Mouse (Mus musculus): ENCODE measurements at regions not wholly inside any gene's neighbourhood (a gene's known extent, or its start where the extent isn't known, plus 50 kb on each side); places are given as distances from the start of the nearest gene placed in this dataset.

GRCm38 (mm10) chr12:70714281-70714679, 111.0 kb upstream of the Frmd6 start:
- no peak for DNase-seq (ENCODE audit: low spot score)

GRCm38 (mm10) chr12:70715836-70716235, 109.5 kb upstream of the Frmd6 start:
- no peak for DNase-seq (ENCODE audit: low spot score)

GRCm38 (mm10) chr12:70718602-70719001, 106.7 kb upstream of the Frmd6 start:
- DNase-seq (ENCODE audit: low spot score): no peak

GRCm38 (mm10) chr12:70719255-70719654, 106.1 kb upstream of the Frmd6 start:
- DNase-seq (ENCODE audit: low spot score): no peak

GRCm38 (mm10) chr12:70720178-70720894, 105.0 kb upstream of the Frmd6 start:
- no peak for DNase-seq (ENCODE audit: low spot score)

GRCm38 (mm10) chr12:70725326-70725725, 100.0 kb upstream of the Frmd6 start:
- DNase-seq (ENCODE audit: low spot score): no peak

GRCm38 (mm10) chr12:70727496-70728259, 97.6 kb upstream of the Frmd6 start:
- DNase-seq (ENCODE audit: low spot score): no peak

- no peak for DNase-seq (ENCODE audit: low spot score)
Observed at GRCm38 (mm10) chr12:70728407-70728806, 96.9 kb upstream of the Frmd6 start.

- no peak for DNase-seq (ENCODE audit: low spot score)
Observed at GRCm38 (mm10) chr12:70729961-70730360, 95.4 kb upstream of the Frmd6 start.

- DNase-seq (ENCODE audit: low spot score): no peak
Observed at GRCm38 (mm10) chr12:70731498-70731897, 93.8 kb upstream of the Frmd6 start.

- DNase-seq (ENCODE audit: low spot score): no peak
Observed at GRCm38 (mm10) chr12:70732591-70732990, 92.7 kb upstream of the Frmd6 start.

- no peak for DNase-seq (ENCODE audit: low spot score)
Observed at GRCm38 (mm10) chr12:70738554-70738953, 86.8 kb upstream of the Frmd6 start.

GRCm38 (mm10) chr12:70739316-70739715, 86.0 kb upstream of the Frmd6 start:
- DNase-seq (ENCODE audit: low spot score): no peak

- DNase-seq (ENCODE audit: low spot score): no peak
Observed at GRCm38 (mm10) chr12:70739766-70740165, 85.5 kb upstream of the Frmd6 start.

- no peak for DNase-seq (ENCODE audit: low spot score)
Observed at GRCm38 (mm10) chr12:70742836-70743235, 82.5 kb upstream of the Frmd6 start.

- no peak for DNase-seq (ENCODE audit: low spot score)
Observed at GRCm38 (mm10) chr12:70745681-70746080, 79.6 kb upstream of the Frmd6 start.

GRCm38 (mm10) chr12:70749651-70750050, 75.7 kb upstream of the Frmd6 start:
- no peak for DNase-seq (ENCODE audit: low spot score)

- no peak for DNase-seq (ENCODE audit: low spot score)
Observed at GRCm38 (mm10) chr12:70750651-70751578, 74.4 kb upstream of the Frmd6 start.

GRCm38 (mm10) chr12:70752266-70752910, 72.9 kb upstream of the Frmd6 start:
- no peak for DNase-seq (ENCODE audit: low spot score)

- DNase-seq (ENCODE audit: low spot score): no peak
Observed at GRCm38 (mm10) chr12:70752911-70753290, 72.4 kb upstream of the Frmd6 start.

- no peak for DNase-seq (ENCODE audit: low spot score)
Observed at GRCm38 (mm10) chr12:70753458-70753857, 71.9 kb upstream of the Frmd6 start.

- no peak for DNase-seq (ENCODE audit: low spot score)
Observed at GRCm38 (mm10) chr12:70758080-70758479, 67.2 kb upstream of the Frmd6 start.

All from testis, postnatal 14 days (tissue).